Mouse (Mus musculus) midbrain, embryonic 10.5 days (tissue): Measurements from ENCODE around the gene Smlr1. TPM values are rescaled to one million over a fixed set of nuclear protein-coding genes. Genes with fewer than 3 reads are reported as not detected.

Experiments used
- DNase-seq: peaks from one replicate; pipeline ENCODE4 v3.0.0-alpha.2; 2017; ENCODE audit warnings: low spot score
- H3K27ac ChIP-seq: fragments of 300-500 bp; sonication (generic); replicated peaks from 2 replicates; pipeline ENCODE4 v1.5.1; 2016; ENCODE audit warnings: mild to moderate bottlenecking
- H3K27me3 ChIP-seq: fragments of 300-500 bp; sonication (generic); 2 replicates; pipeline ENCODE4 v1.6.1; 2016; ENCODE audit warnings: low read depth, mild to moderate bottlenecking; ENCODE audit not compliant: poor library complexity, severe bottlenecking
- H3K36me3 ChIP-seq: fragments of 300-500 bp; sonication (generic); 2 replicates; pipeline ENCODE4 v1.6.1; 2016; ENCODE audit warnings: mild to moderate bottlenecking, moderate library complexity
- H3K4me1 ChIP-seq: fragments of 300-500 bp; sonication (generic); 2 replicates; pipeline ENCODE4 v1.6.1; 2016
- H3K4me3 ChIP-seq: fragments of 300-500 bp; sonication (generic); 2 replicates; pipeline ENCODE4 v1.5.1; 2016; ENCODE audit warnings: mild to moderate bottlenecking, moderate library complexity
- H3K9me3 ChIP-seq: fragments of 300-500 bp; sonication (generic); replicated peaks from 2 replicates; pipeline ENCODE4 v1.6.1; 2016; ENCODE audit warnings: mild to moderate bottlenecking
- WGBS: fragments of 180-500 bp; shearing (Covaris S2); methylation state at CpG from one replicate; pipeline ENCODE4 v1.1.7; 2016; 5-methylcytosine and 5-hydroxymethylcytosine counted together
- polyA plus RNA-seq: library from polyadenylated mRNA; unstranded; fragments of >200 nt; fragmentation: Nextera tagmentation; extraction: Ambion mirVana; gene quantifications from 2 replicates; pipeline ENCODE4 v1.2.1, GENCODE M21; 2016

Gene Smlr1
- polyA plus RNA-seq, 1 experiment from 2014 or later: not detected

- H3K9me3 ChIP-seq: no peaks in the 10 kb centered on the region
- DNase-seq: no peak
Measured at GRCm38 (mm10) chr10:25531335-25531734, 4.7 kb downstream of the Smlr1 start.

GRCm38 (mm10) chr10:25527126-25527525 is 8.9 kb downstream of the Smlr1 start:
- no peak for DNase-seq
- H3K27ac ChIP-seq: no peak overlapping the region

More at GRCm38 (mm10) chr10:25531335-25531734, 4.7 kb downstream of the Smlr1 start:
- H3K27ac ChIP-seq: no peak overlapping the region
- 89% methylated on average over 13 of the region's 13 CpGs for WGBS
- H3K36me3 ChIP-seq: no peaks in the 10 kb centered on the region
- H3K4me1 ChIP-seq: no peaks in the 10 kb centered on the region
- H3K27me3 ChIP-seq: no peaks in the 10 kb centered on the region
- no peak overlapping the region for H3K4me3 ChIP-seq

GRCm38 (mm10) chr10:25526622-25527021 is 9.4 kb downstream of the Smlr1 start:
- DNase-seq: no peak
- H3K4me3 ChIP-seq: no peak overlapping the region
- WGBS: 84% methylated on average over 4 of the region's 4 CpGs
- no peak overlapping the region for H3K27ac ChIP-seq
- no peaks in the 10 kb centered on the region for H3K36me3 ChIP-seq
- no peaks in the 10 kb centered on the region for H3K4me1 ChIP-seq
- H3K9me3 ChIP-seq: no peaks in the 10 kb centered on the region
- H3K27me3 ChIP-seq: no peaks in the 10 kb centered on the region

More at GRCm38 (mm10) chr10:25527126-25527525, 8.9 kb downstream of the Smlr1 start:
- H3K27me3 ChIP-seq: no peaks in the 10 kb centered on the region
- H3K4me3 ChIP-seq: no peak overlapping the region
- no peaks in the 10 kb centered on the region for H3K36me3 ChIP-seq
- no peaks in the 10 kb centered on the region for H3K4me1 ChIP-seq
- H3K9me3 ChIP-seq: no peaks in the 10 kb centered on the region
- WGBS: 92% methylated on average over 3 of the region's 3 CpGs

- H3K4me1 ChIP-seq: no peaks in the 10 kb centered on the region
- H3K36me3 ChIP-seq: no peaks in the 10 kb centered on the region
- 88% methylated on average over 4 of the region's 4 CpGs for WGBS
- H3K27ac ChIP-seq: no peak overlapping the region
- no peak overlapping the region for H3K4me3 ChIP-seq
- no peaks in the 10 kb centered on the region for H3K9me3 ChIP-seq
- DNase-seq: no peak
- no peaks in the 10 kb centered on the region for H3K27me3 ChIP-seq
Measured at GRCm38 (mm10) chr10:25526156-25526555, 9.9 kb downstream of the Smlr1 start.

GRCm38 (mm10) chr10:25523727-25524126 is 12.3 kb downstream of the Smlr1 start:
- 85% methylated on average over 8 of the region's 8 CpGs for WGBS
- no peaks in the 10 kb centered on the region for H3K9me3 ChIP-seq

GRCm38 (mm10) chr10:25520428-25520827 is 15.6 kb downstream of the Smlr1 start:
- Histone ChIP-seq H3K9me3 (no peaks in the 10 kb centered on the region), H3K27me3 (no peaks in the 10 kb centered on the region), H3K4me1 (no peaks in the 10 kb centered on the region), H3K27ac (no peak overlapping the region), H3K36me3 (peaks cover 11% of the 10 kb centered on the region; the same call in 1 of the 2 replicates), H3K4me3 (no peak overlapping the region)
- no peak for DNase-seq
- WGBS: 92% methylated on average over 5 of the region's 5 CpGs

More at GRCm38 (mm10) chr10:25523727-25524126, 12.3 kb downstream of the Smlr1 start:
- Histone ChIP-seq H3K36me3 (no peaks in the 10 kb centered on the region), H3K27me3 (no peaks in the 10 kb centered on the region), H3K27ac (no peak overlapping the region), H3K4me3 (no peak overlapping the region), H3K4me1 (no peaks in the 10 kb centered on the region)
- DNase-seq: no peak

GRCm38 (mm10) chr10:25519954-25520353 is 16.1 kb downstream of the Smlr1 start:
- Histone ChIP-seq H3K36me3 (peaks cover 11% of the 10 kb centered on the region; the same call in 1 of the 2 replicates), H3K27me3 (no peaks in the 10 kb centered on the region), H3K4me1 (no peaks in the 10 kb centered on the region), H3K4me3 (no peak overlapping the region), H3K27ac (no peak overlapping the region), H3K9me3 (no peaks in the 10 kb centered on the region)
- DNase-seq: no peak
- 81% methylated on average over 3 of the region's 3 CpGs for WGBS

GRCm38 (mm10) chr10:25513821-25514220 is 22.2 kb downstream of the Smlr1 start:
- no peaks in the 10 kb centered on the region for H3K9me3 ChIP-seq
- H3K4me1 ChIP-seq: no peaks in the 10 kb centered on the region
- no peak for DNase-seq
- peaks cover 11% of the 10 kb centered on the region; the same call in 1 of the 2 replicates for H3K36me3 ChIP-seq
- H3K27me3 ChIP-seq: no peaks in the 10 kb centered on the region
- H3K4me3 ChIP-seq: no peak overlapping the region
- no peak overlapping the region for H3K27ac ChIP-seq
- 70% methylated on average over 1 of the region's 1 CpGs for WGBS

GRCm38 (mm10) chr10:25503250-25503649 is 32.8 kb downstream of the Smlr1 start:
- no peak for DNase-seq
- H3K4me3 ChIP-seq: no peak overlapping the region
- no peak overlapping the region for H3K27ac ChIP-seq
- 92% methylated on average over 5 of the region's 5 CpGs for WGBS
- no peaks in the 10 kb centered on the region for H3K27me3 ChIP-seq
- H3K9me3 ChIP-seq: no peaks in the 10 kb centered on the region
- H3K4me1 ChIP-seq: no peaks in the 10 kb centered on the region
- peaks cover 7% of the 10 kb centered on the region for H3K36me3 ChIP-seq

- WGBS: 63% methylated on average over 10 of the region's 10 CpGs
- Histone ChIP-seq H3K4me1 (no peaks in the 10 kb centered on the region), H3K9me3 (no peaks in the 10 kb centered on the region), H3K4me3 (no peak overlapping the region), H3K27me3 (no peaks in the 10 kb centered on the region), H3K27ac (no peak overlapping the region), H3K36me3 (0 out of 2 replicates have a peak, but pooled peaks cover 2% of the 10 kb centered on the region)
- no peak for DNase-seq
Measured at GRCm38 (mm10) chr10:25499323-25500071, 36.6 kb downstream of the Smlr1 start.

- no peaks in the 10 kb centered on the region for H3K9me3 ChIP-seq
- no peak overlapping the region for H3K27ac ChIP-seq
- 20% methylated on average over 1 of the region's 1 CpGs for WGBS
- H3K36me3 ChIP-seq: no peaks in the 10 kb centered on the region
- H3K4me3 ChIP-seq: no peak overlapping the region
- peak; percentile 42 for DNase-seq
- 0 out of 2 replicates have a peak, but pooled peaks cover 2% of the 10 kb centered on the region for H3K4me1 ChIP-seq
- H3K27me3 ChIP-seq: no peaks in the 10 kb centered on the region
Measured at GRCm38 (mm10) chr10:25488456-25488855, 47.6 kb downstream of the Smlr1 start.

- Histone ChIP-seq H3K4me1 (no peaks in the 10 kb centered on the region), H3K36me3 (0 out of 2 replicates have a peak, but pooled peaks cover 4% of the 10 kb centered on the region), H3K9me3 (no peaks in the 10 kb centered on the region), H3K4me3 (no peak overlapping the region), H3K27me3 (no peaks in the 10 kb centered on the region), H3K27ac (no peak overlapping the region)
- WGBS: 88% methylated on average over 5 of the region's 5 CpGs
- no peak for DNase-seq
Measured at GRCm38 (mm10) chr10:25482791-25483190, 53.3 kb downstream of the Smlr1 start.

- Histone ChIP-seq H3K36me3 (0 out of 2 replicates have a peak, but pooled peaks cover 4% of the 10 kb centered on the region), H3K9me3 (no peaks in the 10 kb centered on the region), H3K4me3 (no peak overlapping the region), H3K4me1 (no peaks in the 10 kb centered on the region), H3K27ac (no peak overlapping the region), H3K27me3 (no peaks in the 10 kb centered on the region)
- DNase-seq: no peak
- 88% methylated on average over 3 of the region's 3 CpGs for WGBS
Measured at GRCm38 (mm10) chr10:25479716-25480115, 56.4 kb downstream of the Smlr1 start.
